Mouse (Mus musculus) olfactory bulb, adult 2 months (tissue): ENCODE results near the gene Cdk9. TPM values are rescaled to one million over a fixed set of nuclear protein-coding genes. Genes with fewer than 3 reads are reported as not detected.

Experiments
- H3K27ac ChIP-seq: fragments of 200-500 bp; 2 replicates; pipeline ENCODE4 v1.5.1; 2012; ENCODE audit warnings: low read depth, low read length; ENCODE audit not compliant: insufficient read depth
- H3K4me1 ChIP-seq: fragments of 200-500 bp; 2 replicates; pipeline ENCODE4 v1.6.1; 2012; ENCODE audit warnings: low read length; ENCODE audit not compliant: control insufficient read depth, insufficient read depth
- H3K4me3 ChIP-seq: fragments of 200-500 bp; 2 replicates; pipeline ENCODE4 v1.5.1; 2012; ENCODE audit warnings: mild to moderate bottlenecking, low read depth, low read length, moderate library complexity; ENCODE audit not compliant: insufficient read depth
- CTCF ChIP-seq: fragments of 200-500 bp; IDR thresholded peaks from 2 replicates; pipeline ENCODE4 v1.5.1; 2012; ENCODE audit warnings: low read depth, mild to moderate bottlenecking, low read length, moderate library complexity; ENCODE audit not compliant: insufficient read depth
- POLR2A ChIP-seq: fragments of 200-500 bp; IDR thresholded peaks from 2 replicates; pipeline ENCODE4 v1.6.1; 2012; ENCODE audit warnings: mild to moderate bottlenecking, low read depth, low read length, moderate library complexity; ENCODE audit not compliant: insufficient read depth
- WGBS: fragments of 180-500 bp; shearing (Covaris S2); methylation state at CpG from one replicate; pipeline ENCODE4 v1.1.7; 2018; 5-methylcytosine and 5-hydroxymethylcytosine counted together
- polyA plus RNA-seq: library from polyadenylated mRNA; stranded (reverse); fragments of >200 nt; gene quantifications from 2 replicates; pipeline ENCODE4 v1.2.4, GENCODE M21; 2012; ENCODE audit warnings: low replicate concordance; ENCODE audit not compliant: missing spikeins, insufficient read depth, insufficient read length

Cdk9 gene
- polyA plus RNA-seq, 1 experiment, result not detected

DNA sequence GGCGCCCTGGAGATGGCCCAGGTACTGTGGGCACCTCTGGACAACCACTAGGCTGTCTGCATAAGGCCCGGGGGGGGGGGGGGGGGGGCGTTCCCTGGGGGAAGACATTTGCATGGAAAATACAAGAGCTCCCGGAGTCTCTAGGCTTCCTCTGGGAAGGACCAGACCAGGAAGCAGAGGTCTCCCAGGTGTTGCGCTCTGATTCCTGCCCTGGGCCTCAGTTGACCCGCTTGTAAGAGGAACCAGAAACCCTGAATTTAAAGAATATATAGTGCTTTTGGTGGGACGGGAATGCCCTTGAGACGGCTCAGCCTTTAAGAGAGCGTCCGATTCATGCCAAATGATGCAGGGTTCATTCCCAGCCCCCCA lies 38.8 kb upstream of the Cdk9 start:
- H3K4me3 ChIP-seq, result no peak overlapping the region; the same call in 1 of the 2 replicates
- H3K4me1 ChIP-seq, result peaks cover 6% of the 10 kb centered on the region; the same call in 1 of the 2 replicates
- WGBS, result 38% methylated on average over 10 of the region's 10 CpGs
- no peak for TF ChIP-seq CTCF
- no peak for TF ChIP-seq POLR2A
- no peak overlapping the region for H3K27ac ChIP-seq

DNA sequence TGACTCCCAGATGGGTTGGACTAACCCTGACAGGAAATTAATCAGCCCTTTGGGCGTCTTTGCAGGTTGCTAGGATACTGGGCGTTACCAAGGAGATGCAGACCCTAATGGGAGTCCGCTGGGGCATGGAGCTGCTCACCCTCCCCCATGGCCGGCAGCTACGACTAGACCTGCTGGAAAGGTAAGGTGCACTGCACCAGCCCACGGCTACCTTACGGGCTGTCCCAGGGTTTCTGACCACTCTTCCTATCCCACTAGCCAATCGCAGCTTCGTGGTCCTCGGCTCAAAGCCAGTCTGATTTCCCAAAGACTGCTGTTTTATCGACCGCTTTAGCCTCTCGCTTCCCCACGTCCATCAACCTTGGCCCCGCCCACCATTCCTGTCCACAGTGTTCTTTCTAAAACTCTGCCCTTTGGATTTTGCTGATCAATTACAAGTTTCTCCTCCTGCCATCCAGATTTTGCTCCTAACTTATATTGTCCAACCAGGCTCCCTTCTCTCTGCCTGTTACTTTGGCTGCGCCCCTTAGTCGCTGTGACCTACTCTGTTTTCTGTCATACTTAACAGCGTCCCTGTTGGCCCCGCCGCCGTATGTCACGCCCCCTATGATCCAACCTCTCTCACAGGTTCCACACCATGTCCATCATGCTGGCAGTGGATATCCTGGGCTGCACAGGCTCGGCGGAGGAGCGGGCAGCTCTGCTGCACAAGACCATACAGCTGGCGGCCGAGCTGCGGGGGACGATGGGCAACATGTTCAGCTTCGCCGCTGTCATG lies 38.2 kb upstream of the Cdk9 start:
- no peak overlapping the region for H3K27ac ChIP-seq
- peaks cover 6% of the 10 kb centered on the region; the same call in 1 of the 2 replicates for H3K4me1 ChIP-seq
- TF ChIP-seq POLR2A (no peak), CTCF (no peak)
- H3K4me3 ChIP-seq, result no peak overlapping the region; the same call in 1 of the 2 replicates
- WGBS, result 36% methylated on average over 31 of the region's 31 CpGs

DNA sequence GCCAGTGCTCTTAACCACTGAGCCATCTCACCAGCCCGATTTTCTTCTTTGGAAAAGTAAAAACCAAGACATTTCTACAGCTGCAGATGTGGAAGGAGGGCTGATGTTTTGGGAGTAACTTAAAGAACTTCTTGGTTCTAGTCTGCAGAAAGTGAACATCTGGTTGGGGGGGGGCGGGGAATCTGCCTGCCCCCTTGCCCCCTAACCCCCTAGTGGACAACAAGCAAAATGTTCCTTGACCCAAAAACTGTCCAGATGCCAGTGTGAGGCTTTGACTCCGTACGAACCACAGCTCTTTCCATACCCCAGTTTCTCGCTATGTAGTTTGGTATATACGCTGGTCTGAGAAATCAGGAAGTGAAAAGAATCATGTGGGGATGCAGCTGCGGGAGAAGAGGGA lies 37.3 kb upstream of the Cdk9 start:
- WGBS, result 71% methylated on average over 7 of the region's 7 CpGs
- TF ChIP-seq CTCF, result no peak
- TF ChIP-seq POLR2A, result no peak
- Histone ChIP-seq H3K4me1 (peaks cover 6% of the 10 kb centered on the region; the same call in 1 of the 2 replicates), H3K27ac (no peak overlapping the region), H3K4me3 (no peak overlapping the region)

- no peak for TF ChIP-seq CTCF
- no peak for TF ChIP-seq POLR2A
- peaks cover 6% of the 10 kb centered on the region; the same call in 1 of the 2 replicates for H3K4me1 ChIP-seq
- no peak overlapping the region for H3K27ac ChIP-seq
- no peak overlapping the region for H3K4me3 ChIP-seq
- 87% methylated on average over 16 of the region's 16 CpGs for WGBS
Measured at GRCm38 (mm10) chr2:32749082-32749481, 36.2 kb upstream of the Cdk9 start.

DNA sequence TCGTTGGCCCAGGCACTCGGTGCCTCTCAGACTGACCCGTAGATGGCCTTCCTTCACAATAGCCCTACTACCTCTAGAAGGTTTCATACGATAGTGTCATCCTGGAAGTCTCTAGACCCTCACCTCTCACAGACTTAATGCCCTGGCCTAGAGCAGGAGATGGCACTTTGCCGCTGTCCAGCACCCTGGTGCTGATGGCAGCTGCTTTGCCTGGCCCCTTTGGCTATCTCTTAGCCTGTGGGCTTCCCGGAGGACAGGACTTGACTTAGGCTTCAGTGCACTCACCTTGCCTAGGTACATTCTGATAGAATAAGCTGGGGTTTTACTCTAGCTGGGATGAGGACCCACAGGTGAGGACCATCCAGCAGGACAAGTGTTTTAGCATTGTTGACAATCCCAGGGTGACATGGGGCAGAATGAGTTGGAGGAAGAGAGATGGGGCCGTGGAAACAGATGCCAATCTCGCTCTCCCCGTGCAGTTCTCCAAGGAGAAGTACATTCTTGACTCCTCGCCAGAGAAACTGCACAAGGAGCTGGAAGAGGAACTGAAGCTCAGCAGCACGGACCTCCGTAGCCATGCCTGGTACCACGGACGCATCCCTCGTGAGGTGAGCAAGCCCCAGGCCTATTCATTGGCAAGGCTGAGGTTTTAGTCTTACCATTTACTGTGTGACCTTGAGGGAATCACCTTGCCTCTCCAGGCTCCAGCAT lies 31.6 kb upstream of the Cdk9 start:
- TF ChIP-seq CTCF (no peak), POLR2A (no peak)
- 78% methylated on average over 15 of the region's 15 CpGs for WGBS

DNA sequence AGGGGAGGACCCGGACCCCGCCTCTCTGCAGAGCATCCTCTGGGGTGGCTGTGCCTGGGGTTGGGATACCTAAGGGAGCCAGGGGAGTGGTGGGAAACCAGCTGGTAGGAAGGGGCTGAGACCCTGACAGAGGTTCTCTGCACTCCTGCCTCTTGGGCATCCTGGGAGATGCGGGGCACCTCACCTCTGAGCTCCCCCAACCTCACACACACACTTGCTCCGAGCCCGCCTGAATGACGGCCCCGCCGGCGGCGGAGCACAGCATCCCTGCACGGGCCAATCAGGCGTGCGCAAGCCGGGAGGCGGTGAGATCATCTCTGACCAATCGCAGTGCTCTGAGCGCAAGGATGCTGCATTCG lies 29.3 kb upstream of the Cdk9 start:
- H3K27ac ChIP-seq, result no peak overlapping the region
- whole genome bisulfite sequencing, result 13% methylated on average over 18 of the region's 18 CpGs
- TF ChIP-seq POLR2A, result peak; percentile 63; the same call in 1 of the 2 replicates
- TF ChIP-seq CTCF, result no peak
- H3K4me3 ChIP-seq, result peak overlapping the region; percentile 68
- peaks cover 14% of the 10 kb centered on the region for H3K4me1 ChIP-seq

More for the DNA sequence above, 31.6 kb upstream of the Cdk9 start:
- no peak overlapping the region for H3K27ac ChIP-seq
- peaks cover 14% of the 10 kb centered on the region for H3K4me1 ChIP-seq
- no peak overlapping the region for H3K4me3 ChIP-seq

GRCm38 (mm10) chr2:32741273-32742172 lies 28.6 kb upstream of the Cdk9 start:
- 4% methylated on average over 51 of the region's 58 CpGs for WGBS
- peaks cover 14% of the 10 kb centered on the region for H3K4me1 ChIP-seq
- peak overlapping the region; percentile 68 for H3K4me3 ChIP-seq
- peak; percentile 37; the same call in 1 of the 2 replicates for TF ChIP-seq POLR2A
- no peak for TF ChIP-seq CTCF
- 0 out of 2 replicates have a peak overlapping the region, but pooled peaks have one; percentile 16 for H3K27ac ChIP-seq

DNA sequence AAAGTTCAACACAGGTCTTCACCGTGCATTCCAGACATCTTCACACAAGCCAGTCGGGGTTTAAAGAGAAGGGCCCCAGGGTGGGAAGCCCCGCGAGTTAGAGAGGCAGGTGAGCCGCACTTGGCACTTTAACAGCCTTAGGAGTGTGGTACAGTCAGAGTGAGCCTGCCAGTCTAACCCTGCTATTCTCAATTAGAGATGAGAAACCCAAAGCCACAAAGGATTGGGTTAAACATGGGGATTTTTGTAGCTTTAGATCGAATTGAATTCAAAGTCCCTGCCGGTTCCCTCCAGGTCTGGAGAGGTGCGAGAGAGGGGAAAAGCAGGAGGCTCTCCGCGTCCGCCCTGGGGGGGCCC lies 28.0 kb upstream of the Cdk9 start, which contains the start of gene 6330409D20Rik:
Gene 6330409D20Rik, minus strand, starts transcription at position 101 of the 357 bp plus-strand sequence.
- 0 out of 2 replicates have a peak within 1 kb of the TSS, but pooled peaks have one; percentile 16 for H3K27ac ChIP-seq
- 9% methylated on average over 11 of the region's 11 CpGs for WGBS
- H3K4me1 ChIP-seq, result peaks cover 17% of the 10 kb centered on the region
- H3K4me3 ChIP-seq, result peak within 1 kb of the TSS; percentile 68
- no peak for TF ChIP-seq POLR2A
